Mouse (Mus musculus): ENCODE measurements around the gene Scyl1.

GRCm38 (mm10) chr19:5793116-5793515, 21.9 kb upstream of the Scyl1 start:
- TF ChIP-seq POLR2A (IDR thresholded peaks at IDR 0.05; ENCODE audit: insufficient read depth, low read length) (no peak), EP300 (IDR thresholded peaks at IDR 0.05; ENCODE audit: insufficient read depth, low read depth, low read length) (no peak), CTCF (IDR thresholded peaks at IDR 0.05; ENCODE audit: low read depth, low read length) (peak; percentile 69)

All from ES-Bruce4 (cell line).